Mouse (Mus musculus) lung, embryonic 15.5 days (tissue): ENCODE data around the gene Npas3. TPM values are rescaled to one million over a fixed set of nuclear protein-coding genes. Genes with fewer than 3 reads are reported as not detected.

Experiments used
- ATAC-seq: fragments of 200-750 bp; cut with Nextera tagmentation; 2 replicates; pipeline ENCODE4 v1.8.0; 2017; ENCODE audit warnings: moderate number of reproducible peaks, borderline replicate concordance; ENCODE audit not compliant: low FRiP score, low TSS enrichment; ENCODE audit errors: extremely low read depth
- H3K27ac ChIP-seq: fragments of 300-500 bp; sonication (generic); 2 replicates; pipeline ENCODE4 v1.5.1; 2015; ENCODE audit warnings: moderate library complexity, mild to moderate bottlenecking, inconsistent platforms
- H3K27me3 ChIP-seq: fragments of 300-500 bp; sonication (generic); 2 replicates; pipeline ENCODE4 v1.6.1; 2015; ENCODE audit warnings: inconsistent platforms
- H3K36me3 ChIP-seq: fragments of 300-500 bp; sonication (generic); 2 replicates; pipeline ENCODE4 v1.6.1; 2015; ENCODE audit warnings: inconsistent platforms
- H3K4me1 ChIP-seq: fragments of 300-500 bp; sonication (generic); 2 replicates; pipeline ENCODE4 v1.6.1; 2015; ENCODE audit warnings: inconsistent platforms
- H3K4me2 ChIP-seq: fragments of 300-500 bp; sonication (generic); 2 replicates; pipeline ENCODE4 v1.6.1; 2015; ENCODE audit warnings: inconsistent platforms, mild to moderate bottlenecking, moderate library complexity
- H3K4me3 ChIP-seq: fragments of 300-500 bp; sonication (generic); 2 replicates; pipeline ENCODE4 v1.5.1; 2015; ENCODE audit warnings: mild to moderate bottlenecking, inconsistent platforms
- H3K9ac ChIP-seq: fragments of 300-500 bp; sonication (generic); 2 replicates; pipeline ENCODE4 v1.6.1; 2015; ENCODE audit warnings: inconsistent platforms
- H3K9me3 ChIP-seq: fragments of 300-500 bp; sonication (generic); 2 replicates; pipeline ENCODE4 v1.6.1; 2016; ENCODE audit warnings: inconsistent platforms
- WGBS: fragments of 180-500 bp; shearing (Covaris S2); methylation state at CpG from one replicate; pipeline ENCODE4 v1.1.7; 2015; 5-methylcytosine and 5-hydroxymethylcytosine counted together
- polyA plus RNA-seq: library from polyadenylated mRNA; unstranded; fragments of >200 nt; fragmentation: Nextera tagmentation; extraction: Ambion mirVana; gene quantifications from 2 replicates; pipeline ENCODE4 v1.2.1, GENCODE M21; 2015

Npas3 gene
- polyA plus RNA-seq, 1 experiment from 2014 or later, result 0.59 TPM

GRCm38 (mm10) chr12:53729275-53729674, 480.8 kb downstream of the Npas3 start:
- H3K4me2 ChIP-seq, result no peak overlapping the region
- H3K27ac ChIP-seq, result no peak overlapping the region
- H3K27me3 ChIP-seq, result peaks cover 23% of the 10 kb centered on the region; the same call in 1 of the 2 replicates
- WGBS, result 79% methylated on average over 5 of the region's 5 CpGs
- H3K36me3 ChIP-seq, result no peaks in the 10 kb centered on the region
- H3K4me3 ChIP-seq, result no peak overlapping the region
- no peak overlapping the region for H3K9ac ChIP-seq
- H3K9me3 ChIP-seq, result no peaks in the 10 kb centered on the region
- no peaks in the 10 kb centered on the region for H3K4me1 ChIP-seq
- no peak for ATAC-seq

- Histone ChIP-seq H3K4me3 (no peak overlapping the region), H3K4me2 (no peak overlapping the region), H3K4me1 (no peaks in the 10 kb centered on the region), H3K9me3 (no peaks in the 10 kb centered on the region), H3K9ac (no peak overlapping the region), H3K27ac (no peak overlapping the region), H3K36me3 (no peaks in the 10 kb centered on the region), H3K27me3 (no peaks in the 10 kb centered on the region; the same call in 1 of the 2 replicates)
- ATAC-seq, result no peak
- WGBS, result 62% methylated on average over 16 of the region's 16 CpGs
Measured at GRCm38 (mm10) chr12:53738549-53739292, 490.2 kb downstream of the Npas3 start.

- no peaks in the 10 kb centered on the region for H3K4me1 ChIP-seq
- H3K27ac ChIP-seq, result no peak overlapping the region
- no peak overlapping the region for H3K4me2 ChIP-seq
- H3K27me3 ChIP-seq, result no peaks in the 10 kb centered on the region
- ATAC-seq, result no peak
- no peak overlapping the region for H3K9ac ChIP-seq
- no peak overlapping the region for H3K4me3 ChIP-seq
- H3K9me3 ChIP-seq, result no peaks in the 10 kb centered on the region
- H3K36me3 ChIP-seq, result no peaks in the 10 kb centered on the region
- WGBS, result 48% methylated on average over 5 of the region's 5 CpGs
Measured at GRCm38 (mm10) chr12:53746653-53747052, 498.2 kb downstream of the Npas3 start.

- Histone ChIP-seq H3K4me1 (peaks cover 4% of the 10 kb centered on the region; the same call in 1 of the 2 replicates), H3K9ac (no peak overlapping the region), H3K4me2 (no peak overlapping the region), H3K27ac (no peak overlapping the region), H3K36me3 (no peaks in the 10 kb centered on the region), H3K4me3 (no peak overlapping the region), H3K9me3 (no peaks in the 10 kb centered on the region), H3K27me3 (peaks cover 4% of the 10 kb centered on the region; the same call in 1 of the 2 replicates)
- no peak for ATAC-seq
- 84% methylated on average over 4 of the region's 4 CpGs for WGBS
Measured at GRCm38 (mm10) chr12:53749375-53749774, 500.9 kb downstream of the Npas3 start.

- WGBS, result 64% methylated on average over 13 of the region's 13 CpGs
Measured at GRCm38 (mm10) chr12:53752281-53753072, 504.0 kb downstream of the Npas3 start.

GRCm38 (mm10) chr12:53753368-53753937, 505.0 kb downstream of the Npas3 start:
- Histone ChIP-seq H3K4me2 (0 out of 2 replicates have a peak overlapping the region, but pooled peaks have one; percentile 5), H3K9ac (no peak overlapping the region), H3K9me3 (no peaks in the 10 kb centered on the region), H3K4me3 (no peak overlapping the region), H3K27me3 (peaks cover 9% of the 10 kb centered on the region), H3K36me3 (no peaks in the 10 kb centered on the region), H3K4me1 (peaks cover 4% of the 10 kb centered on the region; the same call in 1 of the 2 replicates), H3K27ac (no peak overlapping the region)
- ATAC-seq, result no peak
- 38% methylated on average over 13 of the region's 13 CpGs for WGBS

More at GRCm38 (mm10) chr12:53752281-53753072, 504.0 kb downstream of the Npas3 start:
- Histone ChIP-seq H3K9me3 (no peaks in the 10 kb centered on the region), H3K4me2 (no peak overlapping the region), H3K36me3 (no peaks in the 10 kb centered on the region), H3K27ac (no peak overlapping the region), H3K4me3 (no peak overlapping the region), H3K4me1 (peaks cover 4% of the 10 kb centered on the region; the same call in 1 of the 2 replicates), H3K27me3 (peaks cover 9% of the 10 kb centered on the region; the same call in 1 of the 2 replicates), H3K9ac (no peak overlapping the region)
- ATAC-seq, result no peak

- ATAC-seq, result no peak
- Histone ChIP-seq H3K36me3 (no peaks in the 10 kb centered on the region), H3K27ac (no peak overlapping the region), H3K4me3 (no peak overlapping the region), H3K9me3 (no peaks in the 10 kb centered on the region), H3K4me1 (peaks cover 4% of the 10 kb centered on the region; the same call in 1 of the 2 replicates), H3K9ac (no peak overlapping the region), H3K27me3 (peaks cover 9% of the 10 kb centered on the region), H3K4me2 (no peak overlapping the region)
- 8% methylated on average over 7 of the region's 7 CpGs for WGBS
Measured at GRCm38 (mm10) chr12:53754236-53754635, 505.8 kb downstream of the Npas3 start.

- peaks cover 5% of the 10 kb centered on the region for H3K27me3 ChIP-seq
- H3K4me1 ChIP-seq, result peaks cover 4% of the 10 kb centered on the region; the same call in 1 of the 2 replicates
- no peaks in the 10 kb centered on the region for H3K36me3 ChIP-seq
- H3K4me2 ChIP-seq, result no peak overlapping the region
- no peak overlapping the region for H3K27ac ChIP-seq
- H3K9me3 ChIP-seq, result no peaks in the 10 kb centered on the region
- no peak overlapping the region for H3K9ac ChIP-seq
- no peak overlapping the region for H3K4me3 ChIP-seq
- WGBS, result 59% methylated on average over 6 of the region's 6 CpGs
- ATAC-seq, result no peak
Measured at GRCm38 (mm10) chr12:53757631-53758030, 509.2 kb downstream of the Npas3 start.

GRCm38 (mm10) chr12:53758356-53758755, 509.9 kb downstream of the Npas3 start:
- Histone ChIP-seq H3K4me2 (no peak overlapping the region), H3K27ac (no peak overlapping the region), H3K4me3 (no peak overlapping the region), H3K4me1 (peaks cover 2% of the 10 kb centered on the region; the same call in 1 of the 2 replicates), H3K27me3 (peaks cover 5% of the 10 kb centered on the region), H3K9me3 (no peaks in the 10 kb centered on the region), H3K36me3 (no peaks in the 10 kb centered on the region), H3K9ac (no peak overlapping the region)
- ATAC-seq, result no peak
- WGBS, result 89% methylated on average over 5 of the region's 5 CpGs

GRCm38 (mm10) chr12:53764143-53764542, 515.7 kb downstream of the Npas3 start:
- Histone ChIP-seq H3K27me3 (no peaks in the 10 kb centered on the region), H3K36me3 (no peaks in the 10 kb centered on the region), H3K9me3 (no peaks in the 10 kb centered on the region), H3K4me2 (no peak overlapping the region), H3K4me3 (no peak overlapping the region), H3K9ac (no peak overlapping the region), H3K4me1 (0 out of 2 replicates have a peak, but pooled peaks cover 3% of the 10 kb centered on the region), H3K27ac (no peak overlapping the region)
- 65% methylated on average over 4 of the region's 4 CpGs for WGBS
- ATAC-seq, result no peak

GRCm38 (mm10) chr12:53768392-53768791, 519.9 kb downstream of the Npas3 start:
- H3K27me3 ChIP-seq, result no peaks in the 10 kb centered on the region
- H3K4me1 ChIP-seq, result 0 out of 2 replicates have a peak, but pooled peaks cover 3% of the 10 kb centered on the region
- no peak for ATAC-seq
- H3K9me3 ChIP-seq, result no peaks in the 10 kb centered on the region
- H3K4me2 ChIP-seq, result peak overlapping the region; percentile 35
- 0 out of 2 replicates have a peak overlapping the region, but pooled peaks have one; percentile 3 for H3K4me3 ChIP-seq
- H3K27ac ChIP-seq, result no peak overlapping the region
- WGBS, result 46% methylated on average over 11 of the region's 11 CpGs
- no peaks in the 10 kb centered on the region for H3K36me3 ChIP-seq
- no peak overlapping the region for H3K9ac ChIP-seq
